Mouse (Mus musculus): ENCODE measurements around the gene Prkg2.

GRCm38 (mm10) chr5:98894281-98894680 is 142.9 kb downstream of the Prkg2 start:
- no peak for TF ChIP-seq CTCF (IDR thresholded peaks at IDR 0.05; ENCODE audit: low read depth, low read length)
- TF ChIP-seq POLR2A (IDR thresholded peaks at IDR 0.05; ENCODE audit: extremely low read depth, insufficient read depth, low read length): no peak

All from liver, adult 2 months (tissue).